Mouse (Mus musculus): ENCODE measurements at regions not wholly inside any gene's neighbourhood (a gene's known extent, or its start where the extent isn't known, plus 50 kb on each side); places are given as distances from the start of the nearest gene placed in this dataset.
A peak's percentile ranks its signal among the peaks of the same experiment; 100 is the strongest.

DNA sequence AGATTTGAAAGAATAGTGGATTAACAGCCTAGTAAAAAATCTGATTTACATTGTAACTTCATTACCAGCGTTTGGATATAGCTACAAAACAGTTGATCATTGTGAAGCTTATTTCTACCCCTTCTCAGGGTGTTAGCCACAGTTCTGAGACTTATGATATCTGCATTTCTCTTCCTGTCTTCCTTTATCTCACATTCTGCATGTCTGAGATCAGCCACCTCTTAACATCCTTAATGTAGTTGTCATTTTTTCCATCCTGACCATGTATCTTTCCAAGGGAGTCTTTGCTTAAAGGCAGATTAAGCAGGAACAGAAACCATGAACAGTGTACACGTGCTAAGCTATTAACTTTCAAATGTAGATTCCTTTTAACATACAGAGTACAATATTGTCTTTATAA lies 1278.2 kb downstream of the Kcnt2 start:
- Histone ChIP-seq H3K9ac (replicated peaks; ENCODE audit: low read length, poor library complexity, severe bottlenecking) (no peak overlapping the region), H3K4me2 (ENCODE audit: low read depth, low read length, poor library complexity, severe bottlenecking) (no peak overlapping the region), H3K4me1 (ENCODE audit: insufficient read depth, low read length) (no peaks in the 10 kb centered on the region), H3K9me3 (ENCODE audit: low read length) (no peaks in the 10 kb centered on the region), H3K27me3 (ENCODE audit: insufficient read depth, low read length) (no peaks in the 10 kb centered on the region), H3K36me3 (ENCODE audit: insufficient read depth, low read length) (no peaks in the 10 kb centered on the region), H3K4me3 (ENCODE audit: low read depth, low read length) (no peak overlapping the region), H3K27ac (ENCODE audit: low read depth, low read length) (no peak overlapping the region)
- TF ChIP-seq CTCF (IDR thresholded peaks at IDR 0.05): no peak
- DNase-seq (ENCODE audit: low spot score): no peak
- WGBS: 50% methylated on average over 2 of the region's 2 CpGs
- ATAC-seq (ENCODE audit: low FRiP score): no peak

GRCm38 (mm10) chr1:141533160-141533559 lies 1287.2 kb downstream of the Kcnt2 start:
- H3K4me1 ChIP-seq (ENCODE audit: insufficient read depth, low read length): no peaks in the 10 kb centered on the region
- no peaks in the 10 kb centered on the region for H3K9me3 ChIP-seq (ENCODE audit: low read length)
- 79% methylated on average over 3 of the region's 3 CpGs for WGBS
- no peaks in the 10 kb centered on the region for H3K36me3 ChIP-seq (ENCODE audit: insufficient read depth, low read length)
- ATAC-seq (ENCODE audit: low FRiP score) (no peak), DNase-seq (ENCODE audit: low spot score) (peak; percentile 22)
- no peaks in the 10 kb centered on the region for H3K27me3 ChIP-seq (ENCODE audit: insufficient read depth, low read length)
- H3K9ac ChIP-seq (replicated peaks; ENCODE audit: low read length, poor library complexity, severe bottlenecking): no peak overlapping the region
- H3K4me2 ChIP-seq (ENCODE audit: low read depth, low read length, poor library complexity, severe bottlenecking): no peak overlapping the region
- H3K27ac ChIP-seq (ENCODE audit: low read depth, low read length): no peak overlapping the region
- no peak overlapping the region for H3K4me3 ChIP-seq (ENCODE audit: low read depth, low read length)
- TF ChIP-seq CTCF (IDR thresholded peaks at IDR 0.05): no peak
